Mouse (Mus musculus) heart, embryonic 10.5 days (tissue): ENCODE measurements around the gene Serpina3n. TPM values are rescaled to one million over a fixed set of nuclear protein-coding genes. Genes with fewer than 3 reads are reported as not detected.
"Not testable (repeated sequence)": the region's sequence is repeated elsewhere in the genome, so short reads cannot be mapped to it uniquely, and the experiment has no call there.

ENCODE experiments used
- DNase-seq: peaks from one replicate; pipeline ENCODE4 v3.0.0-alpha.2; 2017; ENCODE audit warnings: low spot score
- H3K27ac ChIP-seq: fragments of 300-500 bp; sonication (generic); 2 replicates; pipeline ENCODE4 v1.5.1; 2016; ENCODE audit warnings: mild to moderate bottlenecking
- H3K27me3 ChIP-seq: fragments of 300-500 bp; sonication (generic); 2 replicates; pipeline ENCODE4 v1.6.1; 2016; ENCODE audit warnings: mild to moderate bottlenecking; ENCODE audit not compliant: poor library complexity, insufficient read depth, severe bottlenecking
- H3K36me3 ChIP-seq: fragments of 300-500 bp; sonication (generic); 2 replicates; pipeline ENCODE4 v1.6.1; 2016; ENCODE audit warnings: mild to moderate bottlenecking, moderate library complexity
- H3K4me1 ChIP-seq: fragments of 300-500 bp; sonication (generic); 2 replicates; pipeline ENCODE4 v1.6.1; 2016; ENCODE audit warnings: mild to moderate bottlenecking
- H3K4me3 ChIP-seq: fragments of 300-500 bp; sonication (generic); 2 replicates; pipeline ENCODE4 v1.5.1; 2016; ENCODE audit warnings: mild to moderate bottlenecking, moderate library complexity
- H3K9me3 ChIP-seq: fragments of 300-500 bp; sonication (generic); 2 replicates; pipeline ENCODE4 v1.6.1; 2016; ENCODE audit warnings: mild to moderate bottlenecking, moderate library complexity
- WGBS: fragments of 180-500 bp; shearing (Covaris S2); methylation state at CpG from one replicate; pipeline ENCODE4 v1.1.7; 2016; 5-methylcytosine and 5-hydroxymethylcytosine counted together
- polyA plus RNA-seq: library from polyadenylated mRNA; unstranded; fragments of >200 nt; fragmentation: Nextera tagmentation; extraction: Ambion mirVana; gene quantifications from 2 replicates; pipeline ENCODE4 v1.2.1, GENCODE M21; 2016

Gene Serpina3n
- polyA plus RNA-seq, 1 experiment from 2014 or later = 0.08 TPM

DNA sequence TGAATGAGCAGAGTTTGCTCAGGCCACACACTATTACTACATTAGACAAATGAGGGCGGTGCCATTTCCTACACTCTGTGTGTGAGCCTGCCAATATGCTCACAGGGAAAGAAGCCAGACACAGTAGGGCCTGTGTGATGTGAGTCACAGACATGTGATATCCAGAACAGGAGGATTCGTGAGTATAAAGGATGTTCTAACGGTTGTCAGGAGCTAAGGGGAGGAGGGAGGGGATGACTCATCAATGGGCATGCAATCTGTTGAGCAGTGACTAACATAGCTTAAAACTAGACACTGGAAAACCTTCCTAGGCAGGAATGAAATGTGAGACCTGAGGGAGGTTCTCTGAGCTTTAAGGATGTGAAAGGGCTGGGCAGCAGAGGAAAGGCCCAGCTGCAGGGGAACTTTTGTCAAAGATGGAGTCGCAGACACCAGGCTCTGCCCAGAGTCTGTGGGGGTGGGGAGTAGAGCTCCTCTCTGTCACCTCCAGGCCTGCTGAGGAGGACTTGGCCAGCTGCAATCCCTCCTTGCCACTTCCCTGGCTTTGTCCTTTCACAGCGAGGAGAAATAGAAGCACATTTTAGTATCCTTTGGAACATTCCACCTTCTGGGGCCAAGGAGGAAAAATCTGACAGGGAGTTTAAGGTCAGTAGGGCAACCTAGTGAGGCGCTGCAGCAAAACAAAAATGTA, 9.2 kb downstream of the Serpina3n start:
- Histone ChIP-seq H3K27ac (no peak overlapping the region), H3K9me3 (no peaks in the 10 kb centered on the region), H3K4me1 (no peaks in the 10 kb centered on the region), H3K4me3 (no peak overlapping the region), H3K36me3 (no peaks in the 10 kb centered on the region), H3K27me3 (0 out of 2 replicates have a peak, but pooled peaks cover 9% of the 10 kb centered on the region)
- 49% methylated on average over 6 of the region's 6 CpGs for WGBS
- DNase-seq = no peak

DNA sequence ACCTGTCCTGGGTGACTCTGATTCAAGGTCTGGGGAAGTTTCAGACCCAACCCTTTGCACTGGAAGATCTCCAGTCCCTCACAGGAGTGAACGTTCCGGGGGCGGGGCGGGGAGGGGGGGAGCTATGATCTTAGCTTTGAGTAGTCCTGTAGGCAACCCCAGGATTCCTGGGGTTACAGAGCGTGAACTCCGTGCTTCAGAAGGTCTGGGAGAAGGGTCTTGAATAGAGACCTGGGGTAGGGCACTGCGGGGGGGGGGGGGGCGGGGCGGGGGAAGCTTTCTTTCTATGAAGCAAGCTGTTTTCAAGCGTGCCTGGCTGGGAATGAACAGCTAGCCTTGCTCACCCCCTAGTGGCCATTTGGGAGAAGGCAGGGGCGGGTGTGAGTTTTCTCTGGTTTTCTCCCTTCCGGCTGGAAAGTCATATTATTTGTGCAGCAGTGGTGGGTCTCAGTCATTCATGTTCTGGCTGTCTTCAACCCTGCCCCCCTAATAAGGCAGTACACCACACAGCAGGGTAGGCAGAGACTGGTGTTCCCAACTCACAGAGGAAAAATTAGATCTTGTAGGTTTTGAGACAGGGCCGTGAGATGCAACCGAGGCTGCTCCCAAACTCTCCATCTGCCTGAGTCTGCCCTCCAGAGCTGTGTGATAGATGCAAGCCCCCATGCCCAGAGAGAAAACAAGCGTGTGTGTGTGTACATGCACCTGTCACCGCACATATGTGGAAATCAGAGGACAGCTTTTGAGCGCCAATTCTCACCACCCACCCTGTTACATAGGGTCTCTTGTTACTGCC, 12.0 kb downstream of the Serpina3n start:
- Histone ChIP-seq H3K4me1 (no peaks in the 10 kb centered on the region), H3K36me3 (no peaks in the 10 kb centered on the region), H3K27me3 (0 out of 2 replicates have a peak, but pooled peaks cover 13% of the 10 kb centered on the region), H3K4me3 (peak overlapping the region; percentile 41), H3K27ac (no peak overlapping the region), H3K9me3 (no peaks in the 10 kb centered on the region)
- peak; percentile 87 for DNase-seq
- 17% methylated on average over 17 of the region's 17 CpGs for WGBS

DNA sequence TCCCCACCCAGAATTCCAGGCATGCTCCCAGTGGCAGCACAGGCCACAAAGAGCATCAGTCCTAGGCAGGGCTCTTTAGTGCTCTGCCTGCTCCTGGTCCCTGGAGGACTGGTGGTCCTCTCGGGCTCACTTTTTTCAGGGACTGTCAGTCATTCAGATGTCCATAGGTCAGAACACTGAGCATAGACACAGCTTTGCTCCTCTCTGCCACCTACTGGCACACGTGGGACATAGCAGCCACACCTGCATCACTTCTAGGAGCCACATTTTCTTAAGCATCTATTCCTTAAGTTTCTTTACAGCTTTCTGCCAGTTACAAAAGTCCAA, 12.6 kb downstream of the Serpina3n start:
- Histone ChIP-seq H3K36me3 (no peaks in the 10 kb centered on the region), H3K27ac (no peak overlapping the region), H3K9me3 (no peaks in the 10 kb centered on the region), H3K4me1 (no peaks in the 10 kb centered on the region), H3K27me3 (0 out of 2 replicates have a peak, but pooled peaks cover 13% of the 10 kb centered on the region), H3K4me3 (no peak overlapping the region)
- WGBS = 17% methylated on average over 2 of the region's 2 CpGs
- DNase-seq = no peak

DNA sequence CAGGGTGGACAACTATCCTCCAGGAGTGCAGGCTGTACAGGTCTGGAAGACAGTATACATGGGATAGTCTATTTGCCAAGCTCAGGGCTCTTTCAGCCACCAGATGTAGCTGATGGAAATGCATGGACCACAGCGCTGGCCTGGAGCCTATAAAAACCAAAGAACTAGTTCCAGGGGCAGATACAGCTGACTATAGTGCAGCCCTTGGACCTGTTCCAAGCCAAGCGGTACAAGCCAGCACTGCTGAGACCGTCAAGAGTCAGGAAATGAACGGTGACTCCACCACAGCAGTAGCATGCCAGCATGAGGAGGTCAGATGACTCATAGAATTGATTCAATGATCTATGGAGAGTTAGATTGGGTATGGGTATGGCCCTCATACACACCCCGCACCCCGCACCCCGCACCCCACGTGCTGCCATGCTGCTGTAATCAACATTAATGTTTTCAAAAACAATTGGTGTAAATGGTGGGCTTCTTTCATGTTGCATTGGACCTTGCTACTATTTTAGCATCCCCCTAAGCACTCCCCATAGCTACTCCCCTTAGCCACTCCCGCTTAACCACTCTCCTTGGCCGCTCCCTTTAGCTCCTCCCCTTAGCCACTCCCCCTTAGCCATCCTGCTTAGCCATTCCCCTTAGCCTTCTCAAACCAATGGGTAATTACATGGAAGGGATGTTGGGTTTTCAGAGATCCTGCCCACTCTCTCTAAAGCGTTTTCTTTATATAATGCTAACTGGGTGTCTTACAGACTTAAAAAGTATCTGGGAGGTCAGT, 16.3 kb downstream of the Serpina3n start:
- no peaks in the 10 kb centered on the region for H3K4me1 ChIP-seq
- H3K9me3 ChIP-seq = no peaks in the 10 kb centered on the region
- H3K27ac ChIP-seq = no peak overlapping the region
- 69% methylated on average over 11 of the region's 11 CpGs for WGBS
- DNase-seq = no peak
- no peak overlapping the region for H3K4me3 ChIP-seq
- H3K36me3 ChIP-seq = no peaks in the 10 kb centered on the region
- peaks cover 17% of the 10 kb centered on the region for H3K27me3 ChIP-seq

DNA sequence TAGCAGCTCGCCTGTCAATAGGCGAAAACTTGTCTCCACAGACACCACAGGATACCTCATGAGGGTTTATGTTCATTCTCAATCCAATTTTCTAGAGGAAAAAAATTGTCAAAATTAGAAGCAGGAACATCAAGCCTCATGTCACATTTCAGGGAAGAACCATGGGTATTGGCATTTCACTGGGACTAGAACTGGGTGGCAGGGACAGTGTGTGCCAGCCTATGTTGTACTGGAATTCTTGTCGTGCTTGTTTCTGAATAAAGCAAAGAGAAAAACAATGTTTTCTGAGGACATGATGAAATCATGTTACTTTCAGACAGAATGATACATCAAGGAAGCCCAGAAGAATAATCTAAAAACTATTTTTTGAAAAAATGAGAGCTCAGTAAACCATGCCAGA, 19.1 kb downstream of the Serpina3n start:
- H3K36me3 ChIP-seq = no peaks in the 10 kb centered on the region
- no peaks in the 10 kb centered on the region for H3K4me1 ChIP-seq
- 74% methylated on average over 3 of the region's 3 CpGs for WGBS
- H3K4me3 ChIP-seq = no peak overlapping the region
- DNase-seq = no peak
- H3K9me3 ChIP-seq = no peaks in the 10 kb centered on the region
- H3K27me3 ChIP-seq = peaks cover 17% of the 10 kb centered on the region
- H3K27ac ChIP-seq = no peak overlapping the region

DNA sequence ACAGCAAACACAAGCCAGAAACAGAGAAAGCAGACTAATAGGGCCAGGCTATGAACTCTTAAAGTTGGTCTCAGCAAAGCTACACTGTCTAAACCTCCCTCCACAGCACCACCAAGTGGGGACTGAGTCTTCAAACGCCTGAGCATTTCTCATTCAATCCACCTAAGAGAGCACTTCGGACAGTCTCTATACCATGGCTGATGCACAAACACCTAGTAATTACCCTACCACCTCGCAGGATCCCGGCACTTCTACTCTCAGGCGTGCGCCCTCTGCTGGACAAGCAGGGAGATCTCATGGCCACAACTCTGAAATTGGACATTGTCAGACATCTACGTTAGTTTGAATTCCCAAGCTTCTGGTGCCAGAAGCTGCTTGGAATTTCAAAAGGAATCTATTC, 20.4 kb downstream of the Serpina3n start:
- H3K27ac ChIP-seq = no peak overlapping the region
- 9% methylated on average over 7 of the region's 7 CpGs for WGBS
- no peak for DNase-seq
- H3K4me3 ChIP-seq = no peak overlapping the region
- no peaks in the 10 kb centered on the region for H3K4me1 ChIP-seq
- no peaks in the 10 kb centered on the region for H3K36me3 ChIP-seq
- H3K9me3 ChIP-seq = no peaks in the 10 kb centered on the region
- peaks cover 17% of the 10 kb centered on the region for H3K27me3 ChIP-seq

DNA sequence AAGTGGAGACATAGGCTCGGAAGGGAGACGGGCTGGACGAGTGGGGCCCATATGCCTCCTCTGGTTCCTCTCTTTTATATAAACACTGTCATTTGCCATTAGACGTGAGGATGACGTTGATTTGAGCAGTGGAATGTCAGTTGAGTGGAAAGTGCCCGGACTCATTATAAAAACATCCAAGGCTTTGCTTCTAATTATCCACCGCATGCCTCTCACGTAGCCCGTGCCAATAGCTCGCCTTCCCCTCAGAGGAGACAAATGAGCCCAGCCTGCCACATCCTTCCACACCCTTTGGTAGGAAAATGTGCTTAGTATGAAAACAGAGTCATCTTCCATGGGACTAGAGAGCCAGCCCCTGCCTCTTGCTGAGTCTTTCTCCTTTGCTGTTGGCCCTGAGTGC, 24.8 kb downstream of the Serpina3n start:
- no peaks in the 10 kb centered on the region for H3K36me3 ChIP-seq
- no peaks in the 10 kb centered on the region for H3K4me1 ChIP-seq
- peaks cover 1% of the 10 kb centered on the region; the same call in 1 of the 2 replicates for H3K27me3 ChIP-seq
- H3K9me3 ChIP-seq = no peaks in the 10 kb centered on the region
- H3K27ac ChIP-seq = no peak overlapping the region
- no peak for DNase-seq
- no peak overlapping the region for H3K4me3 ChIP-seq
- WGBS = 77% methylated on average over 10 of the region's 10 CpGs

DNA sequence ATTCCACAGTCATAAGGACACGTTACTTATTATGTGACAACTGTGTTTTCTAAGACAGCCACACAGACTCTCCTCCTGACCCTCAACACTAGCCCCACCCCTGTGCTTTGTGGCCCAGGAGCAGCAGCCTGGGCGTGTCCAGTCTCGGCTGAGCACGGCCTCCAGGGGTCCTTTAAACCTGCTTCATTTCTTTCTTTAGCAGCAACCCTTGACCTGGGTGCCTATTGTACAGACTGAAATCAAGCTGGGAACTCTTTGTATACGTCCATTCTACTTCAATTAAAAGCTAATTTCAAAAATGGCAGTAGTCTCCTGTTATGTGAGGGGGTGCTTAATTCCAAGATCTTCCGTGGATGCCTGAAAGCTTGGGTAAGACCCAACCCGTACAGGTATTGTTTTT, 26.7 kb downstream of the Serpina3n start:
- Histone ChIP-seq H3K36me3 (no peaks in the 10 kb centered on the region), H3K4me3 (no peak overlapping the region), H3K4me1 (no peaks in the 10 kb centered on the region), H3K9me3 (no peaks in the 10 kb centered on the region), H3K27ac (no peak overlapping the region), H3K27me3 (peaks cover 12% of the 10 kb centered on the region; the same call in 1 of the 2 replicates)
- 62% methylated on average over 7 of the region's 7 CpGs for WGBS
- DNase-seq = no peak

DNA sequence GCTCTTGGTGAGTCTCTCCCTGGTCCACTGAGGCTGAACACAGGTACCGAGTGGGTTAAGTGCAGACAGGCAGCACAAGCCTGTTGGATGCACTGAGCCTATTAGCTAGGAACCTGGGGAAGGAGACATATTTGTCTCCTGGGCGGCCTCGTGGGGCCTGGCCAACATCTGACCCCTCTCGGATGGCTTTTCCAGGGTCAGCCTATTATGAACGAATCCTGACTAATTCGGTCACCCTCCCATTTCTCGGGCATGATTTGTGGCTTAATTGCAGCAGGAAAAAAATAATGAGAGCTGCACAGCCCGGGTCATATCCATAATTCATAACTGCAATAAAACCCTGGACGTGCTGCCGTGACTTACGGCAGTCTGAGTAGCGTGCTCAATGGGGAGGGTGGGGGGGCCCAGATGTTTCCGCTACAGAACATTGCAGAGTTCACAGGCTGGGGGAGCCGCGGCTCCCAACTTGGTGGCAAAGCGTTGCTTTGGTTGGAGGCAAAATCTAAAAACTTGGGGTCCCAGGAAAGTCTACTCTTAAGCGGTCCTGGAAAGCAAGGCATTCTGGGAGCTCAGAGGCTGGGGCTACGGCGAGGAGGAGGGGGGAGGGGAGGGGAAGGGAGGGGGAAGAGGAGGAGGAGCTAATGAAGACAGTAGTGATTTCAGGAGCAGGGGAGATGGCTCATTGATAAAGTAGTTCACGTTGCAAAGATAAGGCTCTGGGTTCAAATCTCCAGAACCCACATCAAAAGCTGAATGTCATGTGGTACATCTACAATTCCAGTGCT, 27.6 kb downstream of the Serpina3n start:
- Histone ChIP-seq H3K27me3 (peaks cover 21% of the 10 kb centered on the region), H3K4me1 (no peaks in the 10 kb centered on the region), H3K4me3 (no peak overlapping the region), H3K9me3 (no peaks in the 10 kb centered on the region), H3K36me3 (no peaks in the 10 kb centered on the region), H3K27ac (no peak overlapping the region)
- WGBS = 84% methylated on average over 20 of the region's 20 CpGs
- no peak for DNase-seq

DNA sequence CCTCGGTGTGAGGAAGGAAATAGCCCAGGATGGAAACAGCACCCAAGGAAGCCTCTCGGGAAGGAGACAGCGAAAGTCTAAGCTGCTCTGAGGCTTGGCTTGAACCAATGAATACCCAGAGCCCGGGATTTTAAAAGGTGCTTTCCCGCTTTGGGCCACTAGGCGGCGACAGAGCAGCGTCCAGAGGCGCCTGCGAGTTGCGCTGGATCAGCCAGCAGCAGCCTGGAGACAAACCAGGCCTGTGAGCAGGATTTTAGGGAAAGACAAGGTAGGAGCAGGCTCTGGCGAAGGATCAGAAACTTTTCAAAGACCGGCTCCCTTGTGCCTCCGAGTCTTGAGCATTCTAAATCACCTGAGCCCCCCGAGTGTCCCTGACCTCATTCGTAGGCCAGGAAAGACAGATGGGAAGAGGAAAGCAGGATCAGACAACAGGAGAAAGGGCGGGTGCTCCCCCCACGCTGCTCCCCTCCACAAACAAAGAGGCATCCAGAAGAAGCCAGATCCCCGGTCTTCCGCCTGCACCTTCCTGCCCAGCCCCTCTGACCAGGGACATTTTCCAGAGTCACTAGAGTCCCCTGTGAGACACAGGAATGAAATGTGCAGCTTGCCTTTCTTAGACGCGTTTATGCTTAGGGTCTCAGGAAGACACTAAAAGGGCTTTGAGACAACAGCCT, 33.7 kb downstream of the Serpina3n start:
- Histone ChIP-seq H3K27me3 (peaks cover 48% of the 10 kb centered on the region), H3K27ac (0 out of 2 replicates have a peak overlapping the region, but pooled peaks have one; percentile 24), H3K4me3 (no peak overlapping the region), H3K9me3 (no peaks in the 10 kb centered on the region), H3K36me3 (no peaks in the 10 kb centered on the region), H3K4me1 (peaks cover 8% of the 10 kb centered on the region; the same call in 1 of the 2 replicates)
- peak; percentile 91 for DNase-seq
- 12% methylated on average over 22 of the region's 22 CpGs for WGBS

DNA sequence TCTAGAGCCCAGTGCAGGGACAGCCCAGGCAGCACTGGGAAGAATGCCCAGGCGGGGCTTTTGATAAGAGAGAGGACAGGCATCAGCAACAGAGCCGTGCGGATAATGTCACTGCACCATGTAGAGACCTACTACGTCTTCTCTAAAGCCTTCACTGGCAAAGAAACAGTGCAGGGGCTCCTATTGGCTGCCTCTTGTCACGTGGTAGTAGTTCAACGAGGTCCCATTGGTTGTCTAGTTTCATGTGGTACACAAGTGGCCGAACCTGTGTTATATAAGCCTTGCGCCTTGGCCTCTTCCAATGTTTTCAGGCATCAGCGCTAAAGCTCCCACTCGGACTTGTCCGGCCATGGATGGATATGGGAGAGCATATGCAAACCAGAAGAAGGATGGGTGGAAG, 37.2 kb downstream of the Serpina3n start:
- DNase-seq = no peak
- Histone ChIP-seq H3K27ac (no peak overlapping the region), H3K4me1 (peaks cover 8% of the 10 kb centered on the region; the same call in 1 of the 2 replicates), H3K27me3 (peaks cover 55% of the 10 kb centered on the region), H3K4me3 (no peak overlapping the region), H3K9me3 (no peaks in the 10 kb centered on the region), H3K36me3 (no peaks in the 10 kb centered on the region)
- 70% methylated on average over 11 of the region's 11 CpGs for WGBS

DNA sequence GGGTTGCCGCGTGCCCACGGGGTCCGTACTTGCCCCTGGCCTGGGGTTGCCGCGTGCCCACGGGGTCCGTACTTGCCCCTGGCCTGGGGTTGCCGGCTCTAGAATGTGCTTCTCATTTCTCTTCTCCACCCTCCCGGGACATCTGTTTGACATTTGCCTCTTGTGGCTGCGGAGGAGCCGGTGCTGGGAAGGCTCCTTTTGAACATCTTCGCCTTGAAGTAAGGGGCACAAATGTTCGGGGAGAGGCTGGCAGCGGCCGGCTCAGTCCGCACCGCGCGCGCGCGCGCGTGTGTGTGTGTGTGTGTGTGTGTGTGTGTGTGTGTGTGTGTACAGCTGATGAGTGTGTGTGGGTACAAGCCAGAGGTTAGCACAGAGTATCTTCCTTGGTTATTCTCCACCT, 40.5 kb downstream of the Serpina3n start:
- H3K9me3 ChIP-seq, H3K27ac ChIP-seq, H3K4me3 ChIP-seq, H3K4me1 ChIP-seq, H3K36me3 ChIP-seq, DNase-seq: not testable (repeated sequence)
- WGBS = 75% methylated on average over 25 of the region's 25 CpGs
- H3K27me3 ChIP-seq = peaks cover 43% of the 10 kb centered on the region
